Mouse (Mus musculus): Measurements from ENCODE around the gene Adap2. TPM values are rescaled to one million over a fixed set of nuclear protein-coding genes. Genes with fewer than 3 reads are reported as not detected.

Adap2 gene
- polyA plus RNA-seq (2015; fragmentation: Nextera tagmentation; extraction: Ambion mirVana): 2.5 and 5.5 TPM in 2 replicates

GRCm38 (mm10) chr11:80153857-80154495 lies at the start of gene Adap2:
Gene Adap2 (plus strand): TSS chr11:80154105.

GRCm38 (mm10) chr11:80141825-80142521 lies 11.9 kb upstream of the Adap2 start, which contains the start of gene Tefm:
Gene Tefm (minus strand): TSS chr11:80142175.

GRCm38 (mm10) chr11:80183705-80184255 lies 29.9 kb downstream of the Adap2 start, which contains the start of gene Rnf135:
Gene Rnf135 (plus strand): TSS chr11:80183851.

GRCm38 (mm10) chr11:80208860-80209800 lies 55.2 kb downstream of the Adap2 start, which contains the start of gene Rhot1:
Gene Rhot1 (plus strand): TSS chr11:80209019.

Other genes starting within 250 kb of the Adap2 start
- gene Utp6, start 191.7 kb upstream of the Adap2 start, polyA plus RNA-seq (2015; fragmentation: Nextera tagmentation; extraction: Ambion mirVana): 20.1 and 33.0 TPM in 2 replicates
- 10.6 and 14.7 TPM in 2 replicates for gene Suz12, start 161.0 kb upstream of the Adap2 start, polyA plus RNA-seq (2015; fragmentation: Nextera tagmentation; extraction: Ambion mirVana)
- 22.4 and 23.9 TPM in 2 replicates for gene Crlf3, start 73.1 kb upstream of the Adap2 start, polyA plus RNA-seq (2015; fragmentation: Nextera tagmentation; extraction: Ambion mirVana)
- gene Atad5, start 64.7 kb upstream of the Adap2 start, polyA plus RNA-seq (2015; fragmentation: Nextera tagmentation; extraction: Ambion mirVana): 2.5 and 3.8 TPM in 2 replicates
- 38.8 and 53.8 TPM in 2 replicates for gene Tefm, start 11.9 kb upstream of the Adap2 start, polyA plus RNA-seq (2015; fragmentation: Nextera tagmentation; extraction: Ambion mirVana)
- 10.3 and 17.5 TPM in 2 replicates for gene Rnf135, start 29.7 kb downstream of the Adap2 start, polyA plus RNA-seq (2015; fragmentation: Nextera tagmentation; extraction: Ambion mirVana)
- 31.3 and 52.9 TPM in 2 replicates for gene Rhot1, start 54.9 kb downstream of the Adap2 start, polyA plus RNA-seq (2015; fragmentation: Nextera tagmentation; extraction: Ambion mirVana)
- 2.1 and 2.5 TPM in 2 replicates for gene Rhbdl3, start 146.8 kb downstream of the Adap2 start, polyA plus RNA-seq (2015; fragmentation: Nextera tagmentation; extraction: Ambion mirVana)
- gene 5730455P16Rik, start 223.9 kb downstream of the Adap2 start, polyA plus RNA-seq (2015; fragmentation: Nextera tagmentation; extraction: Ambion mirVana): 17.4 and 20.5 TPM in 2 replicates
- gene Zfp207, start 229.2 kb downstream of the Adap2 start, polyA plus RNA-seq (2015; fragmentation: Nextera tagmentation; extraction: Ambion mirVana): 121 and 155 TPM in 2 replicates

Data from adrenal gland, postnatal 0 days (tissue).